Mouse (Mus musculus): ENCODE measurements around the gene Sh3gl1.

Sh3gl1 gene

DNA sequence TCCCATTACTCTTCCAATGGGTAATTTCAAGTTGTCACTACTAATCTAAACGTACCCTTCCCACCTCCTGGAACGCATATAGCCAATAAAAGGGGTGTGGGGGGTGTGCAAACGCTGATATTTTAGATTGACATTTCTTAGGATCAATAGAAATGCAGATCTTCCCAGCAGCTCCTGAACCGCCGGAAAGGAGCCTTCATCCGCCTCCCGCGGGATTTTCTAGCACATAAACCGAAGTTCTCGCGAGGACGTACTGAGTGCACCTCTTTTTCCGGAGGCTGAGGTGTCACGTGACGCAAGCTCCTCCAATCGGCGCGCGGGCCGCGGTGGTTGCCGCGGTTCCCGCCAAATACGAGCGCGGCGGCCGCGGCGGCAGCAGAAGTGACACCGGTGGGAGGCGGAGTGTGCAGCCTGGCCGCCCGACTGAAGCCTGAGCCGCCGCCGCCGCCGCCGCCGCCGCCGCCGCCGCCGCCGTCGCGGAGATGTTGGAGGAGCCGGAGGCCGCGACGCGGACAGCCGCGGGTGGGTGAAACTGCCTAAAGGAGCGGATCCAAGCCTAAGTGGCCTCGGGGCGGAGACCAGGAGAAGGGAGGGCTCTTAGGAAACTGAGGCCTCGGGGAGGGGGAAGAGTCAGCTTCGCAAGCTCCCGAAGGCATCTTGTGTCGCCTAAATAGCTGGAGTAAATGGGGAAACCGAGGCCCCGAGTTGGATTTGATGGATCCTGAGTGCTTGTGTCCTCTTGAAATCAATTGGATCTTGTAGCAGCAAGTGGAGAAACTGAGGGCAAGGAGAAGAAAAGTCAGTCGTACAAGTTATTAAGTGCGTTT, 3.8 kb upstream of the Sh3gl1 start, which contains the start of gene Chaf1a:
Gene Chaf1a, plus strand, starts transcription at position 410 of the 827 bp plus-strand sequence.
- peak; percentile 83 for ATAC-seq (ENCODE audit: low TSS enrichment)

DNA sequence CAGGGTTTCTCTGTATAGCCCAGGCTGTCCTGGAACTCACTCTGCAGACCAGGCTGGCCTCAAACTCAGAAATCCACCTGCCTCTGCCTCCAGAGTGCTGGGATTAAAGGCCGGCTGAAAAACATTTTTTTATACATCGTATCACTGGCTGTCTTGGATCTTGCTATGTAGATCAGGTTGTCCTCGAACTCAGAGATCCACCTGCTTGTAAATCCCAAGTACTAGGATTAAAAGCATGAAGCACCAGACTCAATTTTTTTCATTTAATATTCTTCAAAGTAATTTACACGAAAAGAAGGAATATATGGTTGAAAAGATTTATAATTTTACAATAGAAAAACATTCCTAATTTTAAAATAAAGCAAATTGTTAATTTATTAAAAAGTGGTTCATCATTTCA, 2.9 kb upstream of the Sh3gl1 start:
- ATAC-seq (ENCODE audit: low TSS enrichment), result no peak

DNA sequence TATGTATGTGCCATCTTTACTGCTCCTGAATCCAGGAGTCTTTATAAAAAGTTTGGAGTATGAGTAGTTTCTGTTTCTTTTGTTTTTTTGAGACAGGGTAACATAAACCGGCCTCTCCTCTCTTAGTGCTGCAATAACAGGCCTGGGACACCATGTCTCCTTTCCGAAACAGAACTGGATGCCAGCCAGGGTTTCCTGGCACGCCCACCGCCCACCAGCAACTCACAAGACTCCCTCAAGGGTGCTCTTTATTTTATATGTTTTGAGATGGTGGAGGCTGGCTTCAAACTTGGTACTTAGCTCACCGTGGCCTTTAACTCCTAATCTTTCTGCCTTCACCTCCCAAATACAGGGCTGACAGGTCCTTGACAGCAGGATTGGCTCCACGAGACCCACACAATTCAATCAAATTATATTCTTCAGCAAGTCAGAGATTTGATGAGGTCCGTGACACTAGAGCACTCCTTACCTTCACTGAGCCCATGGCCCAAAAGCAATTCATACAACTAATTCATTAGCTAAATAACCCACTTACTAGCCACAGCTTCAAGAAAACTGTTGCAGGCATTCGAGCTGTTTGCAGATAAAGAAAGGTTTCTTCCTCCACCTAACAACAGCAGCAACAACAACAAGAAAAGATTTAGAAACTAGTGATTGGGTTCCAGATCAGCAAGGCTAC, 2.3 kb upstream of the Sh3gl1 start:
- no peak for ATAC-seq (ENCODE audit: low TSS enrichment)

DNA sequence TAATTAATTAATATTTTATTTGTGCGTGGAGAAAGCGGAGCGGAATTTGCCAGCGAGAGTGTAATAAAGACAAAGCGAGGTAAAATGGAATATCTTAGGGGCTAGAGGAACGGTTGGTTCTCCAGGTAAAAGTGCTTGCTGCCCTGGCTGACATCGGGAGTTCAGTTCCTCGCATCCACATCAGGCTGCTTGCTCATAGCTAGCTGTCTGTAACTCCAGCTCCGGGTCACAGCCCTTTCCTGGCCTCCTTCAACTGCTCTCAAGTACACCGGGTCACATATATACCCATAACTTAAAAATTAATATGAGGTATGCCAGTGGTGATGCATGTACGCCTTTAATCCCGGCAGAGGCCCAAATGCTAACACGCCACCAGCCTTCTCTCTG, 459 bp upstream of the Sh3gl1 start:
- ATAC-seq (ENCODE audit: low TSS enrichment), result no peak

DNA sequence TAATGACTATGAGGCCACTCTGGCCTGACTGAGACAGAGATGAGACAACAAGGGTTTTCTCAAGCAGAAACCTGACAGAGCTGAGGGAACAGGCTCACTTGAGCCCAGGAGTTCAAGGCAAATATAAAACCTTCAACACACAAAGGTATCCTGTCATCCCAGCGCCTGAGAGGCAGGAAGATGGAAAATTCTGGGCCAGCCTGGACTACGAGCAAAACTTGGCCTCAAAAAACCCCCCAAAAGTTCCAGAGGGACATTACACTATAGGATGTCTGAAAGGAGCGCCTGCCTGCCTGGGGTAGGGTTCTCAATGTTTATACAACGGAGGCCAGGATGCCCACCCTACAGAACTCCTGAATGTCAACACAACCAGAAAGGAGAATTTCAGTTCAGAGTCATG, 1.2 kb downstream of the Sh3gl1 start:
- ATAC-seq (ENCODE audit: low TSS enrichment), result no peak

DNA sequence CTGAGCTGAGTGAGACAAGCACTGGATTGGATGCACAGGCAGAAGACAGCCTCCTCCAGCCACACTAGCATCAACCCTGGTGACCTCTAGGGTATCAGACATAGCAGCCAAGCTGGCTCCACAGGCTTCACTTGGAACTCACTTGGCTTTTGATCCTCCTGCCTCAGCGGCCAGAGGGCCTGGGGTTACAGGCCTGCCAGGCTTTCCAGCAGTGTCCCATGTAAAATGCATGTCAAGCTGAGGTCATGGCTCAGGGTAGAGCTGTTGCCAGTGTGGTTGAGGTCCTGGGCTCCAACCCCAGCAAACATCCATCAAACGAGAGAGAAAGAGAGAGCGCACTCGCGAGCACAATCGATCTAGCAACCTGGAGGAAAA, 1.7 kb downstream of the Sh3gl1 start:
- no peak for ATAC-seq (ENCODE audit: low TSS enrichment)

DNA sequence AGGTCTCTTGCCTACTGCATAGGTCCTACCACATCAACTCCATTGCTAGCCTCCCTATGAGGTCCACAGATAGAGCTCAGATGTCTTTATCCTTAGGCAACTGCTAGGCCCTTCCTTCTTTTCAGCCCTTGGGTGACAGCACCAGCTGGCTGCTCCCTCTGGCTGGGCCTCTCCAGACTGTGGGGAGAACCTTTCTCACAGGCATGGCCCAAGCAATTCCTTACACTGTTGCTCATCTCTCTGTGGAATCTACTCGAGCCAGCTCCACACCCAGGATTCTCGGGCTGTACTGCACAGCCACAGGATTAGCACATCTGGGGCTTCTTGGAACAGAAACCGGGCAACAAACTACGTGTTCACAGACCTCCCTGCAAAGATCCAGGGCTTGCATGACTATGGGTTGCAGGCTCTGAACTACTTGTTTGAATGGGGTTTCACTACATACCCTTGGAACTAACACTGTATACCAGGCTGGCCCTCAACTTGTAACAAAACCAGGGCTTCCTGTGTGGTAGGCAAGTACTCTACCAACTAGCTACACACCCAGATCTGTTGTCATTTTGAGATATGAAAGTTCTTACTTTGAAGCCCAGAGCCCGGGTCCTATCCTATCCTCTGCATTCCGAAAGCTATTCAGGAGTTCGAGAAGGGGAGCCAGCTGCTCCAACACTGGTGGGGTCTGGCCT, 2.3 kb downstream of the Sh3gl1 start:
- ATAC-seq (ENCODE audit: low TSS enrichment), result no peak

DNA sequence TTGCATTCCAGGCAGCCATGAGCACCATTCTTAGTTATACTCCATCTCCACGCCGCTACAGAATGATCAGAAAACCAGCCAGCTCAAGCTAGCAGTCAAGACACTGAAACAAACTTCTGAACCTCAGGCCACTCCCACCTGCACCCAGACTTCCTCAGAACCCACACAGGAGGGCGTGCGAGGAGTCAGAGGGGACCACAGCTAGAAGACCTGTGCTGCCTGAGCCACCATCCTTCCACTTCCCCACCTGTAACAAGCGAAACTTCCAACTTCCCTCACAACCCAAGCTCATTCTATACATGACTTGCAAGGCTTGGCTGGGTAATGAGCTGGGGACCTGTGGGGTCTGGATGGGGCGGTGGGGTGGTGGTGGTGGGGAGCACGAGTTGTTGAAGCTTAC, 3.6 kb downstream of the Sh3gl1 start:
- no peak for ATAC-seq (ENCODE audit: low TSS enrichment)

DNA sequence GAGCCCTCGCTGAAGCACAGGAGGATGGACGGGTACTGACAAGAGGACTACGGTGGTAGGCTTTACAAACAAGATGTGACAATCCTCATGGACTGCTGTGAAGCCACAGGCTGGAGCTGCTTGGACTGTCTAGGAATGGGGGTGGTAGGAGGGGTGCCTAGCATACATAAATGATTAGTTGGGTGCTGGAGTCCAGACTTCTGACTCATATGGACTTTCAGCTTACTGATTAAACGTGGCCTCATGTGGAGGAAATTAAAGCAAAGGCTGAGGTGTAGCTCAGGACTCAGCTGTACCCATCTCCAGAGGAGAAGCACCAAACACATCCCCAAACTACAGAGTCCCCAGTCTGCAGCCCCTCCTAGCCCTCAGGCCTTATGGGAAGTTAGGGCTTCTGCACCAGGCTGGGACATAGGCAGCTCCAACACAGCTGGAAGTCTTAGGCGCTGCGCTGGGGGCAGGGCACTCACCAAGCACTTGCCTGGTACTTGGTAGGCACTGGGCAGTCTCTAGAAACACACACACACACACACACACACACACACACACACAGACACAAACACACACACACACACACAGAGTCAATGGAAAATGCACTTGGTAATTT, 4.2 kb downstream of the Sh3gl1 start:
- no peak for ATAC-seq (ENCODE audit: low TSS enrichment)

DNA sequence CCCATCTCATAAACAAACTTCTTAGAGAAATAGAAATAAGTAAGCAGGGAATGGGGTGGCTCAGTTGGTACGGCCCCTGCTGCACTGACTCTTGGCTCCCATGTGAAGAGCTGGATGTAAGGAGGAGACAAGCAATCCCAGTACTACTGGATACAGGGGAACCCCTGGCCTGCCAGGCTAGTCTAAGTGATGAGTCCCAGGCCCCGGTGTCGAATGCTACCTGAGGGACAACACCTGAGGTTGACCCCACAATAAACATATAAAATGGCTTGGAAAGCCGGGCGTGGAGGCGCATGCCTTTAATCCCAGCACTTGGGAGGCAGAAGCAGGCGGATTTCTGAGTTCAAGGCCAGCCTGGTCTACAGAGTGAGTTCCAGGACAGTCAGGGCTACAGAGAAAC, 5.0 kb downstream of the Sh3gl1 start:
- no peak for ATAC-seq (ENCODE audit: low TSS enrichment)

DNA sequence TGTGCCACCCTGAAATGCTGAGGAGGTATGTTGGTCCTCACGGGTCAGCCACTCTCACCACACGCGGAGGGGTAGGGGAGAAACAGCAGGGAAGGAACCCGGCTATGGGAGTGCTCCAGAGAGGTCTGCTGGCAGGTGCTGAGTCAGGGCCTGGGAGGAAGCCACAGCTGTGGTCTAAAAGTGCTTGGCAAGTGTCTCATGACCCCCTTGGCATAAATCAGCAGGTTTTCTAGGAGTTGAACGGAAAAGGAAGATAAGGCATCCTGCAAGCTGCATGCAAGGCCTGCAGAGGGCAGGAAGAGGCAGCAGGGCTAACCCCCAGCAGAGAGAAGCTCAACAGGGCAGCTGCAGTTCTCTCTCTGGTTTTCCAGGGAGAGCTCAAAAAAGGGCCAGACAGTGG, 5.5 kb downstream of the Sh3gl1 start:
- ATAC-seq (ENCODE audit: low TSS enrichment), result no peak

DNA sequence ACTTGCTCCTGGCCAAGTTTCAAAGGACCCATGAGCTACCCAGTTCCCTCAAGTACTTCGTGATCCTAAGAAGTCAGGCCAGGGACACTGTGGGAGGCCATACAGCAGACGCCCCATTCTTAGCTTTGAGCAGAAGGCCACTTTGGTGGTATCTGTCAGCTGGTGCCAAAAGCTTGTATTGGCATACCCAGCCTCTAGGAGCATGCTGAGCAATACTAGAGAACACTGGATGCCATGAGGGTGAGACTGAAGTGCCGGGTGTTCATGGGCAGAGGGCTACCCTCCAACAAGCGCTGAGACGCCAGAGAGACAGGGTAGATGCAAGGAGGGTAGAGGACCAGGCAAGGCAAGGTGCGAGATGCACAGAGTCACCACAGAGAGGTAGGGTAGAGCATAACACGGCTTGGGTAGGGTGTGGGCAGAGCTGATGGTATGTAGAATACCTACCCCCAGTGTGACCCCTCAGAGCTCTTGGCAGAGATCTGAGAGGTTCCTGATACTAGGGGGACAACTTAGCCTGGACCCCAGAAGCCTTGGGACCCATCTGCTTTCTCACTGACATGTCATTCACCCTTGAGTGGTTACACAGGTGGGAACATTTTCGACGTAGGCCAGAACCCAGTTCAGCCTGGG, 6.1 kb downstream of the Sh3gl1 start:
- ATAC-seq (ENCODE audit: low TSS enrichment), result no peak

DNA sequence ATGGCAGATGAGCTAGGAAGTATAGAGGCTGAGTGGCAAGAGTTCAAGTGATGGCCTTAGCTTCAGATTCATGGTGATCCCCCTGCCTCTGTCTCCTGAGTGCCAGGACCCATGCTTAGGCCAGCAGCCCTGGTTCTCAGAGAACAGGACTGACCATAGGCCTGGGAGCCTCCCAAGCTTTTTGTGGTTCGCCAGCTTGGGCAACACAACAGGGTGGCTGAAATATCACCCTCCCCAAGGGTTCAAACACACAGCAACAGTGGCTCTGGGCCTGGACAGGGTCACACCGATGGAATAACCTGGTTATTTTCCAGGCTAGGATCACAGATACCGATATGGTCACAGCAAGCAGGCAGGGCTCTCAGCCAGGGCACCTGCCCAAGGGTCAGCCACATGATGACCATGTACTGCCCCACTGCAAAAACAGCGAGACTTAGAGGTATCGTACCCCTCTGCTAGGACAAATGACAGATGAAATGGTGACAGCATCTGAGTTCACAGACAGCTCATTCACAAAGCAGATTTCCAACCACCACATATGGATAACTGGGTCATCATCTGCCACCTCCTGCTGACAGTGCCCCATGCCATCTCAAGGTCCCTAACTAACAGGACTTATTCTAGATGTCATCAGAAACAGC, 8.5 kb downstream of the Sh3gl1 start:
- ATAC-seq (ENCODE audit: low TSS enrichment), result no peak

DNA sequence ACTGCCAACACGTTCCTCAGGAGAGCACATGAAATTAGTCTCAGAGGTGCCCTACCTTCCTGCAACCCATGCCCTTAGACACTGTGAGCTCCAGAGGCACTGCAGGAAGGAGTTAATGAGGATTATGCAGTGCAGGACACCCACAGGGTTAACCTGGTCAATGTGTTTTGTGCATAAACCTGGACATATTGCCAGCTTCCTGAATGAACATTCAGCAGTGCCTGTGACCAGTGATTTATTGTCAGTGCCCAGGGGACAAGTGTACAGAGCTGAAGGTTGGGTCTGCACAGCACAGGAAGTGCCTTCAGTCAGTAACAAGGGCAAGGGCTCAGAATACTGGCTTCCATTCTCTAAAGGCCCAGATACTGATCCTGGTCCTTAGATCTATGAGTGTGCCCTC, 9.6 kb downstream of the Sh3gl1 start:
- no peak for ATAC-seq (ENCODE audit: low TSS enrichment)

DNA sequence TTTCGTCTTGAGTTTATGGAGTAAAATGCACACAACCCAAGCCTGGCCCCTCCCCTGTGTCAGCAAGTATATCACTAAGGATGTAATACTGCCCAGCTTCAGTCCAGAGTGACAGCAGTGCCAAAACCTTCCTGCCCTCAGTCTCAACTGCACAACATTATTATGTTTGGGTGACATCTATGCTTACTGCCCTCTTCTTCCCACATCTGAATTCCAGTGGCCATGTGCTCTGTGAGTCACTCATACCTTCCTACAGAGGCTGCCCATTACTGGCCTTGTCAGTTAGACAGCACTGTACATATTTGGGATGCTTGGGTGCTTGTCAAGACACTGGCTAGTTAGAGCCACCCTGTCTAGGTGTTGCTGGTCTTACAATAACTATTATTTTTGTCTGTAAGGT, 10.1 kb downstream of the Sh3gl1 start:
- ATAC-seq (ENCODE audit: low TSS enrichment), result no peak

DNA sequence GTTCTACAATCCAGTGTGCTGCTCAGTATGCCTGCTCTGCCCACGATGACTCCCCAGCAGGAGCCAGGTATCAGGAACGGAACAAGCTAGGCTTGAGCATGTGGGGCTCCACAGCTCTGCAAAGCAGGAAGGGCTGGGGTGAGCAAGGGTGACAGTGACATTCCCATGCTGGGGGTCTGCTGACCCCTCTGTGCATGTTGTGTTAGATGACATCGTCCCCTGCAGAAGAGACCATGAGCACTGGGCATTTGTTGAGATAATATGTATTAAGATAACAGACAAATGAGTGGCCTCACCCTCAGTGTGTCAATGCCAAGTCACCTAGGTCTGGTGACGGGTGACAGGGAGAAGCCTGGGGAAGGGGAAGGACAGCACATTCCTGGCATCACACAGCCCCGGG, 11.5 kb downstream of the Sh3gl1 start:
- ATAC-seq (ENCODE audit: low TSS enrichment), result no peak

DNA sequence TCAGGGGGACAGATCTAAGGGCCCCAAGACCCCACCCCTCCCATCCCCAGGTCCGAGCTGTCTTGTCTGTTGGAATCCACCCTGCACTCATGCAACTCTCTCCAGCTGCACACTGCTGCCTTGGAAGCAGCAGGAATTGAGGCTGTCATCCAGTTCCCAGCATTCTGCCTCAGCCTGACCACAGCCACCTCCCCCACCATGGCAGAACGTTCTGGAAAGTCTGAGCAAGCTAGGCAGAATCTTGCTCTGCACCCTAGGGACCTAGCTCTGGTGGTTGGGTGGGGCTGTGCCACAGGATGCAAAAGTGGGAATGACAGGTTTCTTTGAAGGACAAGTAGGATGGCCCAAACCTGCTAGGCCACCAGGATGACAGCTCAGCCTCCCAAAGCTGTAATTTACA, 12.0 kb downstream of the Sh3gl1 start:
- no peak for ATAC-seq (ENCODE audit: low TSS enrichment)

DNA sequence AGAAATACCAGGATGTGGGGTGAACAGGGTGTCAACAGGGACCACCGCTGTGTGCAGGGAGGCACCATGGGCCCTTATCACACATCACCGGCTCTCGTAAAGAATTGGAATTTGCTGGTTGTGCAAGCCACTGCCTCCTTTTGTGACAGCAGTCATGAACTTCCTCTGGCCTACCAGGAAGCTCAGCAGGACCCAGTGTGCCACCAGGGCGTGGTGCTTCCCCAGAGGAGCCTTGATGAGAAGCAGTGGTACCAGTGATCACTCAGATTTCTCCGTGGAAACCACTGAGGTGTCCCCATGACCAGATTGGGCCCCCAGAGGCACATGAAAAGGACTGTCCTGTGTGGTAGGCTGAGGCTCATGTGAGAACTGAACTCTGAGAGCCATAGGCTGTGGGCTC, 13.0 kb downstream of the Sh3gl1 start:
- no peak for ATAC-seq (ENCODE audit: low TSS enrichment)

DNA sequence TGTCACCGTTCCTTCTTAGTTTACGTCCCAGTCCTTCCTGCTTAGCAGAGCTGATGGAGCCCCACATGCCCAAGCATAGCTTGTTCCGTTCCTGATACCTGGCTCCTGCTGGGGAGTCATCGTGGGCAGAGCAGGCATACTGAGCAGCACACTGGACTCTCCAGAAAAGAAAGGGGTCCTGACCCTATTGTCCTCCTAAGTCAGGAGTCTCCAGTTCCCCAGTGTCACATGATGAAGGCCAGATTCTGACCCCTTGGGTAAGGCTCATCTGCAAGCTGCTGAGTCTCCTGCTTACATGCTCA, 13.5 kb downstream of the Sh3gl1 start:
- no peak for ATAC-seq (ENCODE audit: low TSS enrichment)

DNA sequence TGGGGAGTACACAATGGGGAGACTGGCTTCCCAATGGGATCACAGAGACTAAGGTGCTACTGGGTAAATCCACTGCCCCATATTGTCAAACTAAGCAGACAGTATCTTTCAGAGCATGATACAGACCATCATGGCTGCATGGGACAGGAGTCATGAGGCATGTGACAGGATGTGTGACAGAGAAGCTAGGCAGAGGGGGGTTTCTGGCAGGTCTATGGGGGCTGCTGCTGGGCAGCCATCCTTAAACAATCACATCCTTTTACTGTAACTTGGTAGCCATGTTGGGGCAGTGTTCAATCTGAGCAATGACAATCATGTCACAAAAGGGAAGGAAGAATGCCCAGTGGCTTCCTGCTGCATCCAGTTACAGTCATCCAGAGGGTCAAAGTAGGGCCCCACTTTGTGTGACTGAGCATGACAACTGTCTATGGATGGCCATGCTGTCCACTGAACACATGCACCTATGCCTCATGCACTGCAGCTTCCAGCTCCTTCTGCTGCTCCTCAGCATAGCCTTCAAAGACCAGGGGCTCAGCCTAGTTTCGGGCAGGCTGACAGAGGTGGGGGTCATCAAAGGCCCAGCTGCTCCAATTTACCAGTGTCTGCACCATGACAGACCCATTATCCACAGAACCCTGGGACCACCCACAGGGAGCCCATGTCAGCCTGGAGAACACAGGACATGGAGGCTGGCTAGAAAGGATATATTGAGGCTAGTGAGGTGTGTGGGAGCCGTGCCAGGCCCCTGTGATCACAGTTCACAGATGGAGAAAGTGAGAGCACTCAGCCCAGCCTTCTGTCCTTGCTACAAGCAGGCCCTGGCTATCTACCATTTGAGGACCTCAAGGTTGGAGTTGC, 14.1 kb downstream of the Sh3gl1 start:
- ATAC-seq (ENCODE audit: low TSS enrichment), result no peak
